Mouse (Mus musculus) heart, adult 2 months (tissue): ENCODE results near the gene Trpm3. TPM values are rescaled to one million over a fixed set of nuclear protein-coding genes. Genes with fewer than 3 reads are reported as not detected.

Experiments
- DNase-seq, 2 experiments: peaks; one replicate each; pipeline ENCODE4 v3.0.0; 2021
- H3K27ac ChIP-seq: fragments of 200-600 bp; 2 replicates; pipeline ENCODE4 v1.8.1; 2022
- H3K27me3 ChIP-seq: fragments of 200-500 bp; 2 replicates; pipeline ENCODE4 v1.6.1; 2012; ENCODE audit warnings: mild to moderate bottlenecking, low read length, inconsistent platforms, mixed read lengths; ENCODE audit not compliant: control insufficient read depth, insufficient read depth
- H3K36me3 ChIP-seq: fragments of 200-500 bp; 2 replicates; pipeline ENCODE4 v1.6.1; 2012; ENCODE audit warnings: low read length, inconsistent platforms; ENCODE audit not compliant: control insufficient read depth, insufficient read depth
- H3K4me1 ChIP-seq: fragments of 200-500 bp; 2 replicates; pipeline ENCODE4 v1.6.1; 2011; ENCODE audit warnings: low read length; ENCODE audit not compliant: control insufficient read depth, insufficient read depth
- H3K4me3 ChIP-seq: fragments of 200-600 bp; 2 replicates; pipeline ENCODE4 v1.8.1; 2022
- H3K79me2 ChIP-seq: fragments of 200-500 bp; replicated peaks from 2 replicates; pipeline ENCODE4 v1.6.1; 2012; ENCODE audit warnings: mild to moderate bottlenecking, inconsistent platforms, low read length, moderate library complexity, mixed read lengths; ENCODE audit not compliant: control insufficient read depth, insufficient read depth
- H3K9ac ChIP-seq: fragments of 200-500 bp; 2 replicates; pipeline ENCODE4 v1.6.1; 2012; ENCODE audit warnings: low read depth, mild to moderate bottlenecking, control low read depth, inconsistent platforms, low read length, mixed read lengths
- CTCF ChIP-seq: fragments of 200-600 bp; IDR thresholded peaks from 2 replicates; pipeline ENCODE4 v1.8.1; 2022; ENCODE audit warnings: antibody characterized with exemption, mild to moderate bottlenecking, moderate library complexity
- EP300 ChIP-seq: fragments of 200-500 bp; IDR thresholded peaks from 2 replicates; pipeline ENCODE4 v1.6.1; 2011; ENCODE audit warnings: low read depth, low read length, control low read depth; ENCODE audit not compliant: insufficient read depth
- POLR2A ChIP-seq: fragments of 200-500 bp; IDR thresholded peaks from 2 replicates; pipeline ENCODE4 v1.6.1; 2011; ENCODE audit warnings: mild to moderate bottlenecking, low read depth, low read length, control low read depth; ENCODE audit not compliant: insufficient read depth
- WGBS: fragments of 180-500 bp; shearing (Covaris S2); methylation state at CpG from one replicate; pipeline ENCODE4 v1.1.7; 2018; 5-methylcytosine and 5-hydroxymethylcytosine counted together
- intact Hi-C: fragments of 180-260 bp; cut with DNase I; formaldehyde crosslinking; loops from one replicate; pipeline ENCODE4 v1.15.1; 2025
- long read RNA-seq: library from polyadenylated mRNA; stranded (forward); transcript quantifications from one replicate; pipeline ENCODE4 v2.0.0, GENCODE M21; 2021
- polyA plus RNA-seq: library from polyadenylated mRNA; depleted of rRNA; stranded (reverse); fragments of >200 nt; gene quantifications from 2 replicates; pipeline ENCODE4 v1.2.3, GENCODE M21; 2012; rRNA removed
- total RNA-seq, 2 experiments: library from RNA; stranded (reverse); gene quantifications; 2 replicates each; pipeline ENCODE4 v1.2.3; 2021

Trpm3 gene
- 1 to 10 TPM in 1 of 2 experiments, under 1 TPM in 1; 0.81 to 1.1 TPM for total RNA-seq
- 0.51 and 1.4 TPM in 2 replicates for polyA plus RNA-seq
- long read RNA-seq, partial matches to known transcripts, result 0 of 3 reads
- long read RNA-seq, other reads (novel, unspliced or antisense), result 3 of 3 reads

DNA sequence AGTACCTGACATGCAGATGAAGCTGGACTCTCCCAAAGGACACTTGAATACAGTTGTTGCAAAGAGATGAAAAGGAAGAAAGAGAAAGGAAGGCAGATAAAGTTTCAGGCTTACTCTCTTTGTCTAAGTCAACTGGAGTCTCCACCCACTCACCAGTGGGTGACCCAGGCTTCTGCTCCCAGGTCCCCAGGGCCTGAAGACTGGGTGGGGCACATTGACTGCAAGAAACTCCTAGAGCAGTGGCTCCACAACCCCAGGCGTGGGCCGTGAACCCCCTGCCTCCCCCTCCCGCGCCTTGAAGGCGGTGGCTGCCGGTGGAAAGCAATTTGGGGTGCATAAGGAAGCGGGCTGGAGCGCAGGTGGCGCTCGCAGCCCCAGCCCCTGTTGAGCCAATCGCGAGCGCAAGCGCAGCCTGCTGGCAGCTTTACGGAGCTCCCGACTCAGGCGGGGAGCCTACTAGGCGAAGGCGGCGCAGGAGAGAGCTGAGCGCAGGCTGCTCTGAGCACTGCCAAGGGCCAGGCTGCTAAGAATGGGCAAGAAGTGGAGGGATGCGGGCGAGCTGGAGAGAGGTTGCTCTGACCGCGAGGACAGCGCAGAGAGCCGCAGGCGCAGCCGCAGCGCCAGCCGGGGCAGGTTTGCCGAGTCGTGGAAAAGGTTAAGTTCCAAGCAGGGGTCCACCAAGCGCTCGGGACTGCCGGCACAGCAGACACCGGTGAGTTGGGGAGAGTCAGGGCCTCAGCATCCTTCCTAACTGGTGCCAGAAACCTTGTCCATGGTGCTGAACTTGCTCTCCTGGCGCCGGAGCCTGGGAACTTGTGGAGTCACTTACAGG is at the start of gene Trpm3:
TSS of gene Trpm3 (plus strand) at position 457 of the 832 bp plus-strand sequence.
- H3K4me3 ChIP-seq, result no peak within 1 kb of the TSS
- peak; percentile 14 to 27 for DNase-seq
- H3K27ac ChIP-seq, result no peak within 1 kb of the TSS
- TF ChIP-seq CTCF (no peak), POLR2A (no peak), EP300 (no peak)
- no peaks in the 10 kb centered on the region for H3K36me3 ChIP-seq
- H3K4me1 ChIP-seq, result no peaks in the 10 kb centered on the region
- 2% methylated on average over 39 of the region's 39 CpGs for WGBS
- intact Hi-C loops, result no loop called here
- 0 out of 2 replicates have a peak, but pooled peaks cover 2% of the 10 kb centered on the region for H3K27me3 ChIP-seq
- no peak within 1 kb of the TSS for H3K9ac ChIP-seq
- H3K79me2 ChIP-seq, result no peaks in the 10 kb centered on the region

DNA sequence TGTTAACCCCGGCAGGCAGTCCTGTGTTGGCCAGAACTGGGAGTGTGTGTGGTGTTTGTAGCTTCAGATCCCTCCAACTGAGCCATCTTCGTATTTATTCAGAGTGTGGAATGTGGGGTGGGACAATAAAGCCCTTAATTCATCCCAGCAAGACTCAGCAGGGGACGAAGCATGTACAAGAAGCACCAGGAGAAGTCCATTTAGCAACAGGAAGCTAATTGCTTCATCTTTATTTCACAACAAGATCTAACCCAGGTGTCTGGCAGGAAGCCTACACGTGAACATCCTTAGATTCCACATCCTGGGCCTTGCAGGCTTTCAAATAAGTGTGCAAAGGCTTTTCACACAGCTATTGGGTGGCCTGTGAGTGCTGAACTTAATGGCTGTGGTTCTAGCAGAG is 38.3 kb upstream of the Trpm3 start:
- no peak for TF ChIP-seq EP300
- TF ChIP-seq POLR2A, result no peak
- TF ChIP-seq CTCF, result no peak
- H3K4me3 ChIP-seq, result no peak overlapping the region
- H3K27ac ChIP-seq, result no peak overlapping the region
- H3K36me3 ChIP-seq, result no peaks in the 10 kb centered on the region
- no peak for DNase-seq
- 47% methylated on average over 4 of the region's 4 CpGs for WGBS
- intact Hi-C loops, result no loop called here
- H3K79me2 ChIP-seq, result no peaks in the 10 kb centered on the region
- H3K27me3 ChIP-seq, result no peaks in the 10 kb centered on the region
- H3K4me1 ChIP-seq, result no peaks in the 10 kb centered on the region
- H3K9ac ChIP-seq, result no peak overlapping the region

DNA sequence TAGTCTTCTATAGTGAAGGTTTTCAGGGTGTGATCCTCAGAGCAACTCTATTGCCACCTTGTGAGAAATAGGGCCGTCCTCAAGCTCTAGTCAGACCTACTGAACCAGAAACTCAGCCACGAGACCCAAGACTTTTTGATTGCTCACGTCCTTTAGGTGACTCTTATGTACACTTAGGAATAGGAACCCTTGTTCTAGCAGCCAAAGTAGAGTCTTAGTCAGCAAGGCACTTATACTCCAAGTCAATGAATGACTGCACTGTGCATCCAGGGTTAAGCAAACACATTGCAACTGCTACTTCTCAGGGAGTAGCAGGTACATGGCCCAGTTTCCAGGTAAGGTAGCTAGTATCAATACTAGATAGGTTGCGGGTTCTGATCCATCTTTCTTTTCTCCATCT is 35.0 kb upstream of the Trpm3 start:
- DNase-seq, result no peak
- Histone ChIP-seq H3K4me3 (no peak overlapping the region), H3K4me1 (no peaks in the 10 kb centered on the region), H3K9ac (no peak overlapping the region), H3K36me3 (no peaks in the 10 kb centered on the region), H3K27ac (no peak overlapping the region), H3K27me3 (no peaks in the 10 kb centered on the region), H3K79me2 (no peaks in the 10 kb centered on the region)
- no peak for TF ChIP-seq EP300
- no peak for TF ChIP-seq CTCF
- TF ChIP-seq POLR2A, result no peak
- intact Hi-C loops, result no loop called here
- WGBS, result 83% methylated on average over 4 of the region's 4 CpGs

DNA sequence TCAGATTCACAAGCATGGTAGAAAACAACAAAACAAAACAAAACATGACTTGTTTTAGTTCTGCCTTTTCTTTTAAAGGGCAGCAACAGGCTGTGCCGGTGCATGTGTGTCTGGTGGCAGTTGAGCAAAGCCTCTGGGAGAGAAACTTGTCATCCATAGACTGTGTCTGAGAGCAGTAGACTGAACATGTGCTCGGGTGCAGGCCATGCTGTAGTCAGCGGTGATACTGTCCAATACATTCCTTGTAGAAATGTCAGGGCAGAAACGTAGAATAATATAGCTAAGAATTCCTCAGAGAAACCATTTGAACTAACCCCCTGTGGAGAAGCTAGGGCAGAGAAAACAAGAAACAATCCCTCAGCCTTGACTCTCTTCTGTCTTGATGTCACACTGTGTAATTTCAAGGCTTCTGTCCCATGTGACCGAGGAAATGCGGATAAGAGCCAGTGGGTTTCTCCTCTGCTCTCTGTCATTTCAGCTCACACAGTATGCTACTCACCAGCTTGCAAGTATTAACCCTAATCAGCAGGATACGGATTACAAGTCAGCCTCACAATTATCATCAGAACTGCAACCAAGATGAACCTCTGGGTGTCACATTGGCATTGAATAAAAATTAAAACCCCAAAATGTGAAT is 33.9 kb upstream of the Trpm3 start:
- Histone ChIP-seq H3K79me2 (no peaks in the 10 kb centered on the region), H3K4me3 (no peak overlapping the region), H3K9ac (no peak overlapping the region), H3K27me3 (no peaks in the 10 kb centered on the region), H3K36me3 (no peaks in the 10 kb centered on the region), H3K4me1 (no peaks in the 10 kb centered on the region), H3K27ac (no peak overlapping the region)
- intact Hi-C loops, result no loop called here
- 54% methylated on average over 7 of the region's 7 CpGs for WGBS
- no peak for DNase-seq
- TF ChIP-seq CTCF, result no peak
- no peak for TF ChIP-seq EP300
- no peak for TF ChIP-seq POLR2A

DNA sequence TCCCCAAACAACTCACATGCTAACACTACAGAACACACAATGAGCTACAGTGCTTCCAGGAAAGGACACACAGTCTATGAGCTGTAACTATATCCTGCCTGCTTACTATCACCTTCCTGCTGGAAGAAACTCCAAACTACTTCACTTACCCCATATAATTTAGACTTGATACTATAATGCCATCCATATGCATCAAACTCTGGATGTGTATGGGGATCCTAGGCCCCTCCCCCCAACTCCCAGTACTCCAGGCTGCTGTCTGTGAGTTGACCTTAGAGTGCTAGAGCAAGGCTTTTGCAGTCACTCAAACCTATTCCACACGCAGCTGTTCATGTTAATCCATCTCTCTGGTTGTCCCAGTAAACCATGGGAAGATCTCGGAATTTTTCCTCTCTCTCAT is 33.2 kb upstream of the Trpm3 start:
- intact Hi-C loops, result no loop called here
- WGBS, result 60% methylated on average over 2 of the region's 2 CpGs
- H3K4me1 ChIP-seq, result no peaks in the 10 kb centered on the region

More for the DNA sequence above, 33.2 kb upstream of the Trpm3 start:
- H3K36me3 ChIP-seq, result no peaks in the 10 kb centered on the region
- no peak overlapping the region for H3K4me3 ChIP-seq
- no peaks in the 10 kb centered on the region for H3K79me2 ChIP-seq
- no peak overlapping the region for H3K9ac ChIP-seq
- TF ChIP-seq EP300 (no peak), POLR2A (no peak), CTCF (no peak)
- H3K27ac ChIP-seq, result no peak overlapping the region
- no peaks in the 10 kb centered on the region for H3K27me3 ChIP-seq
- no peak for DNase-seq
